Mouse (Mus musculus) cortical plate, adult 2 months (tissue): ENCODE measurements around the gene Cstf2t.

Source experiments
- CTCF ChIP-seq: fragments of 200-500 bp; IDR thresholded peaks from 2 replicates; pipeline ENCODE4 v1.5.1; 2011; ENCODE audit warnings: mild to moderate bottlenecking, control low read depth, low read length; ENCODE audit not compliant: insufficient read depth; ENCODE audit errors: extremely low read depth
- POLR2A ChIP-seq: fragments of 200-500 bp; IDR thresholded peaks from 2 replicates; pipeline ENCODE4 v1.6.1; 2011; ENCODE audit warnings: mild to moderate bottlenecking, low read length, control low read depth; ENCODE audit not compliant: insufficient read depth; ENCODE audit errors: extremely low read depth

DNA sequence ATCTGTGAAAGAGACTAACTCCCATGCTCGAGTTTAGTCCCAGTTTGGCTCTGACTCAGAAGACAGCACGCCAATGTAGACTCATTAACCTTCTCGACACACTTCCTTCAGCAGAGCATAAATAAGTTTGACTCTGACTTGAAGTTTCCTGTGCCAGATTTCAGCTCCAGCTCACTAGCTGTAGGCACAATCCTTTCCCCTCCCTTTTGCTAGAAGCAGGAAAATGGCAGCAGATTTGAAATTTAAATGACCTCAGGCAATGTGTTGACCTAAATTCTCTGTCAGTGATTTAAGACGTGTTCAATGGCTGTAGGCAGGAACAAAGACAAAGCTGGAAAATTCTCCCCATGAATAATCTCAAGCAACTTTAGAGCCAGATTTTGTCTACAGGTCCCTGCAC, 32.1 kb downstream of the Cstf2t start:
- no peak for TF ChIP-seq POLR2A
- TF ChIP-seq CTCF, result no peak
